Mouse (Mus musculus) adrenal gland (tissue): ENCODE results near the gene Recql5.
"Not testable (repeated sequence)": the region's sequence is repeated elsewhere in the genome, so short reads cannot be mapped to it uniquely, and the experiment has no call there.

Experiments used
- intact Hi-C: fragments of 180-260 bp; cut with DNase I; formaldehyde crosslinking; loops from one replicate; pipeline ENCODE4 v1.15.1; 2025

Gene Recql5

DNA sequence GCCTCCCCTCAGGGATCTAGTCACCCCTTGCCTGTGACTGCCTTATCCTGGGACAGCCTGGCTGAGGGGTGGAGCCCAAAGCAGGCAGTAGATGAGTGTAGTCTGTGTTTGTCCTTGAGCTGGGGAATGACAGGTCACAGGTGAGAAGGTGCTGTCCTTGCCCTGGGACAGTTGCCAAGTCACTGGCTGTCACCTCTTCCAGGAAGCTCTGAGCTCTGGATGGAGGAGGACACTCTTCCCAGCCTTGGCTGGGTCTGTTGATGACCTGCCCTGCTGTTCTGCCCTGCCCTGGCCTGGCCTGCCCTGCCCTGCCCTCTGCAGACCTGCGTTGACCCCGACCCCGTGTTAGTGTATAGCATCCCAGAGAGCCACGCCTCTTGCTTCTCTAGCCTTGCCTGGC lies 60.8 kb downstream of the Recql5 start:
- intact Hi-C loops, result no loop called here

DNA sequence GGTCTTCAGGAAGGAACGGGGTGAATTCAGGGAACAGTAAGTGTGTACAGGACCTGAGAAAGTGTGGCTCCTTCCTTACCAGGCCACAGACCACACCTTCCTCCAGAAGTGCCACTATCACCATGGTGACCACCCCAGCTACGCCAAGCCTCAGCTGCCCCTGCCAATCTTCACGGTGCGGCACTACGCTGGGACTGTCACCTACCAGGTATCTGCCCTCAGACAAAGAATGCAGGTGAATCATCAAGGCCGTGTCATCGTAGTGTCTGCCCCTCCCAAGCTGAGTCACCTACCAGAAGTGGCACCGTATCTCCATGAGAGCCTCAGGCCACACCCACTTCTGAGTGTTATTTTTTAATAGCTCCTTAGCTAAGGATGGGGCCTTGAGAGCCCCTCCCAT lies 63.9 kb downstream of the Recql5 start:
- intact Hi-C loops, result no loop called here

DNA sequence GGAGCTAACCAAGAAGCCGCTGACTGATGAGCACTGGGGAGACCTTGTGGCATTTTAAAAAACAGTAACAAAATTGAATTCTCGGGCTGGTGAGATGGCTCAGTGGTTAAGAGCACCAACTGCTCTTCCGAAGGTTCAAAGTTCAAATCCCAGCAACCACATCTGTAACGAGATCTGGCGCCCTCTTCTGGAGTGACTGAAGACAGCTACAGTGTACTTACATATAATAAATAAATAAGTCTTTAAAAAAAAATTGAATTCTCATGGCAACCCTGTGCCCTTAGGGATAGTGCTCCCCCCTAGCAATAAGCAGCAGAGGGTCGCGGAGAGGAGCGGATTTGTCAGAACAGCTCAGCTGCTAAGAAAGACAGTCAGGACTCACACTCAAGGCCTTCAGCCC lies 69.4 kb downstream of the Recql5 start:
- intact Hi-C loops, result no loop called here

DNA sequence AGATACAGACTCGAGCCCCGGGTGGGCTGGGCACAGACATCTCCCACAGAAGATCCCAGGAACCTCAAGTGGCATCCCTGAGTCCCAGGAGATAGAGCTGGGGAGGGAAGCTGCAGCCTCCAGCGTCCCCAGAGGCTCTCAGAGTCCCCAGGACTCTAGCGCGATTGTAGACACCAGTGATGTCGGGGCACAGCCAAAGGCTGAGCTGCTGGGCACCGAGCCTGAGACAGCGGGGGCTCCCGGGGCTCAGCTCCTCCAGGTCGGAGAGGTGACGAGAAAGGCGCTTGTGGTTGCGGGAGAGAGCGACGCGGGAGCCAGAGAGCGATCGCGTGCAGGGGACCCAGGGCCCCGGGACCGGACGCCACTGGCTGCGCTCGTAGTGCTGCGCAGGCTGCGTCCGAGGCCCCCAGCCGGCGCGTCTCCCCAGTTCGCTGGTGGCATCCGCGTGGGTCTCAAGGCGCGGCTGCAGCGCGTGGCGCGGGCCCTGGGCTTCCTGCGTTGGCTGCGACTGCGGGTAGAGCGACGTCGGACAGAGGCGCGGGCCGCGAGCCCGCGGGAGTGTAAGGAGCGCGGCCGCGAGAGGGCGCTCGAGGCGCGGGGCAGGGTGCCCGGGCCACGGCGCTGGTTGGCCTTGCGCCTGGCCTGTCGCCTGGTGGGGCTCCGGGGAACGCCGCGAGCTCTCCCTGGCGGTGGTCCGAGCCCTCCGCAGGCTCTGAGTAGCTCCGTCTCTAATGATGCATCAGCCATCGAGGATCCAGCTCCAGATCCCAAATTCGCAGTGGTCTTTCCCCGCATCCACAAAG lies 73.9 kb downstream of the Recql5 start:
- intact Hi-C loops, result no loop called here

DNA sequence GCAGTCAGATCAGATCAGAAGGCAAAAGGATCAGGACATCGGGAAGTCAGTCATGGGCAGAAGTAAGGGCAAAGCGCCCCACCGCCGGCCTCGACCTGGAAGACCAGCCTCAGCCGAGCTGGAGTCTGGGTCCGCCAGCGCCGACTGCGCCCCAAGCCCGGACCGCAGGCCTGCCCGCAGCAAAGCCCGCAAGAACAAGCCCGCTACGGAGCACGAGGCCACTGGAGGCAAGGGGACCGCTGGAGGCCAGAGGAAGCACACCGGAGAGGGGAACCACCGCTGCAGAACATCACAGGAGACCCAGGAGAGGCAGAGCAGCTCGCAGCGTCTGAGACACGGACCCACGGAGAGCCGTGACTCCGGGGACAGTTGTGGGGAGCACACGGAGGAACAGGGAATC lies 74.9 kb downstream of the Recql5 start, which contains the start of gene Myo15b:
Gene Myo15b (plus strand): TSS at position 53 of the 400 bp plus-strand sequence.
- intact Hi-C loops, result no loop called here

DNA sequence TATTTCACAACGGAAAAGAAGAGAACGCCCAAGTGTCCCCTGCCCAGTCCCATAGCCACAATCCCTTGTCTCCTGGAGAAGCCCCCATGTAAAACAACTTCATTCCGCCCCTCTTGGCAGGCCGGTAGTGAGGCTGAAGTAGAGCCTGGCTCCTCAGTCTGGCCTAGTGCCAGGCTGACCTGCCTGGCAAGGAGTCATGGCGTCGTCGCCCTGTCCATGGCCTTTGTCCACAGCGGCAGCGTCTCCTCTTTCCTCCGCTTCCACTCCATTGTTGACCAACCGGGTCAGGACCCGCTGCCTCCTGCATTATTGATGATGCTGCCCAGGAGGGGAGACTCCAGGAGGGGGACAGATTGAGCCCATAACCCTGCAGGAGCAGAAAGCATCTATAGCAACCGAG lies 75.3 kb downstream of the Recql5 start:
- intact Hi-C loops, result no loop called here

DNA sequence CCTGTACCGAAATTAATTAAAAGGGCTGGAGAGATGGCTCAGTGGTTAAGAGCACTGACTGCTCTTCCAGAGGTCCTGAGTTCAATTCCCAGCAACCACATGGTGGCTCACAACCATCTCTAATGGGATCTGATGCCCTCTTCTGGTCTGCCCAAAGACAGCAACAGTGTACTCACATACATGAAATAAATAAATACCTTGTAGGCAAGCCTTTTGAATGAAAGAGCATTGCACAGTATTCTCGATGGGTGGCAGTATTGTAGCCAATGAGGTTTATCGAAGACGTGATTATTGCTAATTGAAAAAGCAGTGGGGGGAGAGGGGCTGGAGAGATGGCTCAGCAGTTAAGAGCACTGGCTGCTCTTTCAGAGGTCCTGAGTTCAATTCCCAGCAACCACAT lies 76.1 kb downstream of the Recql5 start:
- intact Hi-C loops, result not testable (repeated sequence)

DNA sequence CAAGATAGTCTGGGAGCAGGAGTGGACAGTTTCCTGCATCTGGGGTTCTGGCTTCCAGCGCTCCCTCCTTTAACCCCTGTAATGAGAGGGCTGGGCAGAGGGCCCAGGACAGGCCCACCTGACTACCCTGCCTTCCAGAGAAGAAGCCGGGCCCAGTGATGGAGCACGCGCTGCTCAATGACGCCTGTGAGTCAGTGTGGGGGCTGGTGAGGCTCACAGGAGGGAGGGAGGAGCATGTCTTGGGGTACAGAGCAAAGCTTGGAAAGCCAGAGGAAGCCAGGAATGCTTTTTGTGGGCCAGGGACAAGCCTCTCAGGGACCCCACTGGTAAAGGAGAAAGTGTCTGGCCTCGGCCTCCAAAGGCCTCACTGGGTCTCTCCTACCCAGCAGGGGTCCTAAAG lies 78.6 kb downstream of the Recql5 start:
- intact Hi-C loops, result no loop called here

DNA sequence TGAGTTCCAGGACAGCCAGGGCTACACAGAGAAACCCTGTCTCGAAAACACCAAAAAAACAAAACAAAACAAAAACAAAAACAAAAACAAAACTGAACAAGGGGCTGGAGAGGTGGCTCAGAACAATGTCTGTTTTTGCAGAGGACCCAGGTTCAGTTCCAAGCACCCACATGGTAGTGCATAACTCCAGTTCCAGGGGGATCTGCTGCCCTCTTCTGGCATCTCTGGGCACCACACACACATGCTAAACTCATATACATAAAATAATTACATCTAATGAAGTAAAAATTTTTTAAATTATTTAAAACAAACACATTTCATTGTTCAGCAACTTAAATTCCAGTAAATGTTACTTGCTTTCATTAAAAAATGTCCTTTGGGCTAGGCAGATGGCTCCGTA lies 87.5 kb downstream of the Recql5 start:
- intact Hi-C loops, result no loop called here

DNA sequence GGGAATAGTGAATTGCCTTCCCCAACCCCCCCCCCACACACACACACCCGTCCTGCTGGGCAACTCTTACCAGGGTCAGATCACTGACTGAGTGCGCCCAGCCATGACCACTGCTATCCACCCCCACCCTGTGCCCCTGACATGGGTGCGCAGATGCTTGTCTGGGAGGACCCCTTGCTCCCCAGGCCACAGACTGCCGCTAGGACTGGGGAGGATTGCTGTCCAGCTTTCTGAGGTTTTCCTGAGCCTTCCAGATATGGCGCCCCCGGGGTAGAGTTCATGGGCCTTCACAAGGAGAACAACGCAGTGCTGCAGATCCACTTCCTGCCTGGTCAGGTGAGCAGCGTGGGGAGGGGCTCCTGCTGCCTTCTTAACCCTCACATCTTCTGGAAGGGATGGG lies 89.0 kb downstream of the Recql5 start:
- intact Hi-C loops, result no loop called here

DNA sequence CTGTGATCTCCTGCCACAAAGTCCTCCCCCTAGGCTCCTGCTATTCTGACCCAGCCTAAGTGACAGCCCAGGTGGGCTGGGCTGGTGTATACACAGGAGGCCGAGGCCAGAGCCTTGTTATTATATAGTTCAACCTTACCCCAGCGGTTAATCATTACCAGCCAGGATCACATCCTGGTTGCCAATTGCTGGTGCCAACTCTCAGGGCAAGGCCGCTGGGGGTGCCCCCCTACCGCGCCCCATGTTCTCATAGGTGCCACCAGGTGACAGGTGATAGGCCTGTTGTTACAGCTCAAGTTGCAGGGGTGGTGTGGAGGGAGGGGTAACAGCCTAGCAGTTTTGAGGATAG lies 89.4 kb downstream of the Recql5 start:
- intact Hi-C loops, result no loop called here

DNA sequence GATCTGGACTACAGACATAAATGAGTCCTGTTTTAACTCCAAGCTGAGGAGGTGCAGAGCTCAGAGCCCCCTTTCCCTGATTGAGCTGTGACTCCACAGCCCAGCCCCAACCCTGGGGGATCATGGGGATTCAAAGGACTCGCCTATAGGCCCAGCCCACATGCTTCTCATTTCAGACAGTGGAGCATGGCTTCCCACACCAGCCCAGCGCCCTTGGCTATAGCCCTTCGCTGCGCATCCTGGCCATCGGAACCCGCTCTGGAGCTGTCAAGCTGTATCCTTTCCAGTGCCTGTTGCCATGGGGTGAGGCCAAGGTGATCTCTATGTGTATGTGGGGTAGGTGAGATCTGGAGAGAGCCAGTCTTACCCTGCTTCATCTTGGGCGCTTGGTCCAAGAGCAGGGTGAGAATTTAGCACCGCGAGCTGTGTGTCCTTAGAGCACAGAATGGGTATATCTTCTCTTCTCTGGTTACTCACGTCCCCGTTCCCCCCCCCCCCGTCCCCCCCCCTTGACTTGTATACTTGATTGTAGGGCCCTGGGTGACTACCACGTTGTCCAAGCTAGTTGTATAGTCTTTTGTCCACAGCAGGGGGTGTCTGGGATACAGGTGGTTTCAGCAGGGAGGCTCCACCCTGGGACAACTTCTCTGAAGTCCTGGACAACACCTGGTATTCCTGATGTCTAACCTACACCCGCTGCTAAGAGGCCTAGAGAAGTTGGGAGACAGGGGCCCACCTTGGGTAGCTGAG lies 90.0 kb downstream of the Recql5 start:
- intact Hi-C loops, result no loop called here
